Mouse (Mus musculus) heart, adult 2 months (tissue): ENCODE measurements at regions not wholly inside any gene's neighbourhood (a gene's known extent, or its start where the extent isn't known, plus 50 kb on each side); places are given as distances from the start of the nearest gene placed in this dataset.

ENCODE experiments used
- DNase-seq, 2 experiments: peaks; one replicate each; pipeline ENCODE4 v3.0.0; 2021
- H3K27ac ChIP-seq: fragments of 200-600 bp; 2 replicates; pipeline ENCODE4 v1.8.1; 2022
- H3K27me3 ChIP-seq: fragments of 200-500 bp; 2 replicates; pipeline ENCODE4 v1.6.1; 2012; ENCODE audit warnings: mild to moderate bottlenecking, low read length, inconsistent platforms, mixed read lengths; ENCODE audit not compliant: control insufficient read depth, insufficient read depth
- H3K36me3 ChIP-seq: fragments of 200-500 bp; 2 replicates; pipeline ENCODE4 v1.6.1; 2012; ENCODE audit warnings: low read length, inconsistent platforms; ENCODE audit not compliant: control insufficient read depth, insufficient read depth
- H3K4me1 ChIP-seq: fragments of 200-500 bp; 2 replicates; pipeline ENCODE4 v1.6.1; 2011; ENCODE audit warnings: low read length; ENCODE audit not compliant: control insufficient read depth, insufficient read depth
- H3K4me3 ChIP-seq: fragments of 200-600 bp; 2 replicates; pipeline ENCODE4 v1.8.1; 2022
- H3K79me2 ChIP-seq: fragments of 200-500 bp; replicated peaks from 2 replicates; pipeline ENCODE4 v1.6.1; 2012; ENCODE audit warnings: mild to moderate bottlenecking, inconsistent platforms, low read length, moderate library complexity, mixed read lengths; ENCODE audit not compliant: control insufficient read depth, insufficient read depth
- H3K9ac ChIP-seq: fragments of 200-500 bp; 2 replicates; pipeline ENCODE4 v1.6.1; 2012; ENCODE audit warnings: low read depth, mild to moderate bottlenecking, control low read depth, inconsistent platforms, low read length, mixed read lengths
- CTCF ChIP-seq: fragments of 200-600 bp; IDR thresholded peaks from 2 replicates; pipeline ENCODE4 v1.8.1; 2022; ENCODE audit warnings: antibody characterized with exemption, mild to moderate bottlenecking, moderate library complexity
- EP300 ChIP-seq: fragments of 200-500 bp; IDR thresholded peaks from 2 replicates; pipeline ENCODE4 v1.6.1; 2011; ENCODE audit warnings: low read depth, low read length, control low read depth; ENCODE audit not compliant: insufficient read depth
- POLR2A ChIP-seq: fragments of 200-500 bp; IDR thresholded peaks from 2 replicates; pipeline ENCODE4 v1.6.1; 2011; ENCODE audit warnings: mild to moderate bottlenecking, low read depth, low read length, control low read depth; ENCODE audit not compliant: insufficient read depth
- WGBS: fragments of 180-500 bp; shearing (Covaris S2); methylation state at CpG from one replicate; pipeline ENCODE4 v1.1.7; 2018; 5-methylcytosine and 5-hydroxymethylcytosine counted together
- intact Hi-C: fragments of 180-260 bp; cut with DNase I; formaldehyde crosslinking; loops from one replicate; pipeline ENCODE4 v1.15.1; 2025

DNA sequence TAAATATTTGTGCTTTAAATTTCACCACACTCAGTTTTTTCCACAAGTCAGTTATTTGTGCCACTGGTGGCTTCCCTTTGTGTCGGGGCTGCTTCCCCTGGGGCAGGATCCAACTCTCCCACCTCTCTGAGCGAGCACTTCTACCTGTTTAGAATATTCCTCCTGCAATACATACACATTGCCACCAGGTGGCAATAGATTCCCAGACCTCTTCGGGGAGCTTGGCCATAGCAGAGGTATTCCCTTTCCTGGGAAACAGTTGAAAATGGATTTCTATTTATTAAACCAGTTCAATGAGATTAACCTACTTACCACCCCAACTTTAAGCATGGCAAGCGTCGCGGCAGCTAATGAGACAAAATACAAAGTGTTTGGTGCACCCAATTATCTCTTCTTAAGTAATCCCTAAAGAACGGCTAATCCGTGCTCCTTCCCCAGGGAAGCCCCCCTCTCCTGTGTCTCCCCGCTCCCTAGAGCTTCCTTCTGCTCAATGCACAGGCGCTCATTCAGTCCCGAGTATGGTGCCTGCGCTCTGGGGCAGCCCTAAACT, 104.1 kb upstream of the Zc3h12a start:
- no peaks in the 10 kb centered on the region for H3K79me2 ChIP-seq
- H3K27me3 ChIP-seq = no peaks in the 10 kb centered on the region
- H3K9ac ChIP-seq = no peak overlapping the region
- no peaks in the 10 kb centered on the region for H3K36me3 ChIP-seq
- no peaks in the 10 kb centered on the region for H3K4me1 ChIP-seq
- 17% methylated on average over 12 of the region's 12 CpGs for WGBS
- intact Hi-C loops = no loop called here
- H3K4me3 ChIP-seq = no peak overlapping the region
- TF ChIP-seq CTCF = peak; percentile 68
- TF ChIP-seq EP300 = no peak
- no peak for TF ChIP-seq POLR2A
- H3K27ac ChIP-seq = no peak overlapping the region
- no peak for DNase-seq

DNA sequence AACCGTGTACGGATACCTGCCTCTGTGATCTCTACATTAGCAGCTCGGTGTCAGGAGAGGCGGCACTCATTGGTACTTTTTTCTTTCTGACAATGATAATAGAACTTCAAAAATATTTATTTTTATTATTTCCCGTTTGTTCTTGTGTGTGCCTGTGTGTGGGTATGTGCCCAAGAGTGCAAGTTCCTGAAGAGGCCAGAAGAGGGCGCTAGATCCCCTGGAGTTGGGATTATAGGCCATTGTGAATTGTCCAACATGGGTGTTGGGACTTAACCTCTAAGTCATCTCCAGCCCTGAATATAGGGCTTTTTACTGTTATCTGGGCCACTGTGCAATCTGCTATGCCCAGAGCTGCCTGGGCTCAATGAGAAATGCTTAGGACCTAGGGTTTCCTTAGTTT, 99.6 kb upstream of the Zc3h12a start:
- no peak overlapping the region for H3K27ac ChIP-seq
- H3K4me3 ChIP-seq = no peak overlapping the region
- H3K36me3 ChIP-seq = no peaks in the 10 kb centered on the region
- DNase-seq = no peak
- H3K4me1 ChIP-seq = no peaks in the 10 kb centered on the region
- no peaks in the 10 kb centered on the region for H3K79me2 ChIP-seq
- TF ChIP-seq CTCF (no peak), EP300 (no peak), POLR2A (no peak)
- intact Hi-C loops = no loop called here
- no peaks in the 10 kb centered on the region for H3K27me3 ChIP-seq
- H3K9ac ChIP-seq = no peak overlapping the region
- WGBS = 85% methylated on average over 6 of the region's 6 CpGs

DNA sequence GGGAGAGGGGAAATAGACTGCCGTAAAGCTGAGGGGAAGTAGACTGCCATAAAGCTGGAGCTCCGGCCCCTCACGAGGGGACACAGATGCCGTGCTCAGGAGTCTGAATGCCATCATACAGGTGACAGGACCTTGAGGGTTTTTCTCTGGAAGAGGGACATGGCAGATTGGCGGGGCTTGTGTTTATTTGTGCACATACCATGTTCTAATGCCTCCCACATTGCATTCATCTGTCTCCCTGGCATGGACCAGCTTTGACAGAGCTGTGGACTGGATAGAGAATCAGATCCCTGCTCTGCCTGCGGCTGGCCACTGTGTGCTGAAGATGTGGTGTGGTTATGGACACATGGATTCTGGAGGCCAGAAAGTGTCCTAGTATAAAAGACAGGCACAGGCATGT, 95.3 kb upstream of the Zc3h12a start:
- no peak overlapping the region for H3K4me3 ChIP-seq
- H3K79me2 ChIP-seq = no peaks in the 10 kb centered on the region
- H3K4me1 ChIP-seq = no peaks in the 10 kb centered on the region
- no peak overlapping the region for H3K27ac ChIP-seq
- TF ChIP-seq POLR2A (no peak), CTCF (no peak), EP300 (no peak)
- intact Hi-C loops = no loop called here
- H3K36me3 ChIP-seq = no peaks in the 10 kb centered on the region
- no peak for DNase-seq
- no peaks in the 10 kb centered on the region; the same call in 1 of the 2 replicates for H3K27me3 ChIP-seq
- H3K9ac ChIP-seq = no peak overlapping the region
- WGBS = 71% methylated on average over 6 of the region's 6 CpGs

DNA sequence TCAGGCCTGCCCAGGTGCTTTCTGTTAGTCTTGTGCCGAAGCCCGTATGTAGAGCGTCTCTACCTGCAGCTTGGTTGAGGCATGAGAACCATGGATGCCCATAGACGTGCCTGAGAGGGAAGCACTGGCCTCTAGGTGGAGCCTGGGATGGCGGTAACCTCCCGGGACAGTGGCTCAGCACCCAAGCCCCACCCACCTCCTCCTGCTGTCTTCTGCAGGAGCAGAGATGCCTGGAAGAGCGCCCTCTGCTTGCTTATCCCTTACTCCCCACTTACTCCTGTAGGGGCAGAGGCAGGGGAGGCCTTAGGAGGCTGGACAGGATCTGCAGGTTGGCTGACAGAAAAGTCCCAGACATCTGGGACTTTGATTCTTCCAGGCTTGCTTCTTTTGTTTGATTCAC, 92.7 kb upstream of the Zc3h12a start:
- no peaks in the 10 kb centered on the region for H3K36me3 ChIP-seq
- 23% methylated on average over 7 of the region's 7 CpGs for WGBS
- no peaks in the 10 kb centered on the region; the same call in 1 of the 2 replicates for H3K27me3 ChIP-seq
- H3K79me2 ChIP-seq = no peaks in the 10 kb centered on the region
- no peak overlapping the region for H3K9ac ChIP-seq
- no peak overlapping the region for H3K27ac ChIP-seq
- TF ChIP-seq CTCF = peak; percentile 22; the same call in 1 of the 2 replicates
- no peak for TF ChIP-seq EP300
- no peak for TF ChIP-seq POLR2A
- intact Hi-C loops = no loop called here
- no peak for DNase-seq
- no peak overlapping the region for H3K4me3 ChIP-seq
- H3K4me1 ChIP-seq = no peaks in the 10 kb centered on the region

DNA sequence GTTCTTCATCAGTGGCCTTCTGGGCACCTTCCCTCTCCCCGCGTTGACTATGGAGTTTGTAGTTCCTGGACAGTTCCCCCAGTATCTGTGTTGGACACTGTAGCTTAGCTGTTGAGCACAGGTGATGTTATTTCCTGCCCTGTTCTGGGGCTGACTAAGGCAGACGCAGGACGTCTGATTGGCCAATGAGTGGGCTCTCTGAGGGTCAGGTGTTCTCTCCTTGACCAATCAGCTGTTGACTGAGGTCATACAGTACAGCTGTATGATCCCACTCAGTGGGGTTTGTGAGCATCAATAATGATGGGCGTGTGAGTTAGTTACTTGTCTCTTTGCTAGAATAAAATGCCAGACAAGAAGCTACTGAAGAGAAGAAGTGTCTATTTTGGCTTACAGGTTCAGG, 91.6 kb upstream of the Zc3h12a start:
- no peak for DNase-seq
- Histone ChIP-seq H3K4me1 (no peaks in the 10 kb centered on the region), H3K4me3 (no peak overlapping the region), H3K27me3 (no peaks in the 10 kb centered on the region; the same call in 1 of the 2 replicates), H3K36me3 (no peaks in the 10 kb centered on the region), H3K79me2 (no peaks in the 10 kb centered on the region), H3K27ac (no peak overlapping the region), H3K9ac (no peak overlapping the region)
- TF ChIP-seq CTCF = no peak
- TF ChIP-seq EP300 = no peak
- TF ChIP-seq POLR2A = no peak
- intact Hi-C loops = no loop called here
- 73% methylated on average over 5 of the region's 5 CpGs for WGBS

DNA sequence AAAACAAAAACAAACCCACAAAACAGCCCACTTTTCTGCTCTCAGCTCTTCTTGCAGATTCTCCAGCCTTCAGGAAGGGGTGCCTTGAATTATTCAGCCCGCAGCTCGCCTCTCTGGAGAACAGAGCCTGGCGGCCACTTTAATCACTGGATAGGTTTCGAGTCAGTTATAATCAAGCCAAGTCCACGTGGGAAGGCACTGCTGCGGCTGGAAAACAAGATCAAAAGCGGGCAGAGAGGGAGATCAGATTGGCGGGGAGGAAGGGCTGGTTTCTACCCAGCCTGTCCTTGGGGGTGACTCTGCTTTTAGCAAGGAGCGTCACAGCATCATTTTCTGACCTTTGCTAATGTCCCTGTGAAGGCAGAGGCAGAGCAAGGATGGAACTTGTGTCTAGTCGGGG, 86.7 kb upstream of the Zc3h12a start:
- WGBS = 62% methylated on average over 10 of the region's 10 CpGs
- no peak for DNase-seq
- no peak for TF ChIP-seq EP300
- no peak for TF ChIP-seq POLR2A
- TF ChIP-seq CTCF = no peak
- no peak overlapping the region for H3K9ac ChIP-seq
- H3K79me2 ChIP-seq = no peaks in the 10 kb centered on the region
- no peaks in the 10 kb centered on the region for H3K27me3 ChIP-seq
- intact Hi-C loops = no loop called here
- H3K27ac ChIP-seq = no peak overlapping the region
- H3K4me3 ChIP-seq = no peak overlapping the region
- no peaks in the 10 kb centered on the region for H3K4me1 ChIP-seq
- no peaks in the 10 kb centered on the region for H3K36me3 ChIP-seq
